Mouse (Mus musculus) intestine, postnatal 0 days (tissue): ENCODE data around the gene Soat2. TPM values are rescaled to one million over a fixed set of nuclear protein-coding genes. Genes with fewer than 3 reads are reported as not detected.

Experiments used
- ATAC-seq: fragments of 200-750 bp; cut with Nextera tagmentation; 2 replicates; pipeline ENCODE4 v1.8.0; 2017; ENCODE audit warnings: mild to moderate bottlenecking, moderate TSS enrichment, moderate library complexity
- H3K27ac ChIP-seq: fragments of 300-500 bp; sonication (generic); 2 replicates; pipeline ENCODE4 v1.5.1; 2014; ENCODE audit warnings: mild to moderate bottlenecking, low read depth, low read length, moderate library complexity
- H3K27me3 ChIP-seq: fragments of 300-500 bp; sonication (generic); replicated peaks from 2 replicates; pipeline ENCODE4 v1.6.1; 2014; ENCODE audit warnings: low read length, mixed read lengths; ENCODE audit not compliant: control insufficient read depth, insufficient read depth
- H3K36me3 ChIP-seq: fragments of 300-500 bp; sonication (generic); 2 replicates; pipeline ENCODE4 v1.6.1; 2014; ENCODE audit warnings: mild to moderate bottlenecking, moderate library complexity; ENCODE audit not compliant: control insufficient read depth, insufficient read depth
- H3K4me1 ChIP-seq: fragments of 300-500 bp; sonication (generic); replicated peaks from 2 replicates; pipeline ENCODE4 v1.6.1; 2014; ENCODE audit warnings: antibody characterized with exemption, low read length, mixed read lengths; ENCODE audit not compliant: control insufficient read depth, insufficient read depth
- H3K4me2 ChIP-seq: fragments of 300-500 bp; sonication (generic); replicated peaks from 2 replicates; pipeline ENCODE4 v1.6.1; 2014; ENCODE audit warnings: low read depth, mild to moderate bottlenecking, moderate library complexity
- H3K4me3 ChIP-seq: fragments of 300-500 bp; sonication (generic); 2 replicates; pipeline ENCODE4 v1.5.1; 2014; ENCODE audit warnings: low read depth, low read length
- H3K9ac ChIP-seq: fragments of 300-500 bp; sonication (generic); 2 replicates; pipeline ENCODE4 v1.6.1; 2014; ENCODE audit warnings: mild to moderate bottlenecking, low read depth, low read length
- H3K9me3 ChIP-seq: fragments of 300-500 bp; sonication (generic); 2 replicates; pipeline ENCODE4 v1.6.1; 2016; ENCODE audit warnings: mixed run types; ENCODE audit not compliant: control insufficient read depth
- CTCF ChIP-seq: sonication (generic); IDR thresholded peaks from 2 replicates; pipeline ENCODE4 v1.5.1; 2016; ENCODE audit warnings: low read depth, mild to moderate bottlenecking, control low read depth, antibody characterized with exemption, moderate library complexity
- WGBS: fragments of 180-500 bp; shearing (Covaris S2); extraction: QIAGEN DNeasy Blood & Tissue Kit; methylation state at CpG from one replicate; pipeline ENCODE4 v1.1.7; 2014; 5-methylcytosine and 5-hydroxymethylcytosine counted together
- polyA plus RNA-seq: library from polyadenylated mRNA; unstranded; fragments of >200 nt; fragmentation: Nextera tagmentation; extraction: Ambion mirVana; gene quantifications from 2 replicates; pipeline ENCODE4 v1.2.1, GENCODE M21; 2015

Soat2 gene
- polyA plus RNA-seq, 1 experiment from 2014 or later: 52.7 TPM

DNA sequence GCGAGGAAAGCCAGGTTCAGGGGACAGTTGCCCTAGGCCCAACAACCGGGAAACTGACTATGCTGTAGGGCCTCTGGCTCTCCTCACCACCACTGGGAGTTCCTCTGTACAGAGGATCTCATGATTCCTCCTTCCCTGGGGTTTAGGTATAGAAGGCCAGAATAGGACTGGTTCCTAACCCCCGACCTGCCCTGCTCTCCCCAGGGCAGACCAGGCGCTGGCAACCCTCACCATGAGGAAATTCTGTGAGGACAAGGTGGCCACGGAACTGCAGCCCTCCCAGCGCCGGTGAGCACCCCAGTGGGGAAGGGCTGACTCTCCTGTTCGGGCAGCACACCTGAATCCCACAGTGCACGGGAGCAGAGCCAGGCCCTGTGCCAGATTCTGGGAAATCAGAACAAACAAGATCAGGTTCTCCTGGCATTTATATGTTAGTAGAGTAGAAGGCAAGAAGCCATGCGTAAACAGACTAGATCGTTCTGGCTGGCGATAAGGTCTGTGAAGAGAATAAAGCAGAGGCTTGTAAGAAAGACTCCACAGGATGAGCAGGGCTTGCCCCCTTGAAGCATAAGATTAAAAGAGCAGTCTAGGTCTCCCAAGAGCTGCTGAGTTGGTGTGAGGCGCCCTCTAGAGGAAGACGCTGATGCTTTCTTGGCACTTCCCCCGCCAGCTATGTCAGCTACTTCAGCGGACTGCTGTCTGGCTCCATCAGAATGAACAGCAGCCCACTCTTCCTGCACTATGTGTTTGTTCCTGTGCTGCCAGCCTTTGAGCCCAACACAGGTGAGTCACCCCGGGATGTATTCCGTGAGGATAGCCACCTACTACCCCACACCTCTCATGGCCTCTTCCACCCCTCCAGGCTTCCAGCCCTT lies 41.4 kb upstream of the Soat2 start:
- no peaks in the 10 kb centered on the region for H3K9me3 ChIP-seq
- no peak for ATAC-seq
- H3K27ac ChIP-seq: 0 out of 2 replicates have a peak overlapping the region, but pooled peaks have one; percentile 4
- 52% methylated on average over 18 of the region's 18 CpGs for whole genome bisulfite sequencing
- 0 out of 2 replicates have a peak, but pooled peaks cover 4% of the 10 kb centered on the region for H3K4me1 ChIP-seq
- no peak overlapping the region for H3K4me2 ChIP-seq
- peaks cover 58% of the 10 kb centered on the region for H3K36me3 ChIP-seq
- peak; percentile 87 for TF ChIP-seq CTCF
- H3K9ac ChIP-seq: no peak overlapping the region
- H3K27me3 ChIP-seq: no peaks in the 10 kb centered on the region
- no peak overlapping the region for H3K4me3 ChIP-seq

GRCm38 (mm10) chr15:102110271-102110670 lies 40.1 kb upstream of the Soat2 start:
- ATAC-seq: no peak
- Histone ChIP-seq H3K36me3 (peaks cover 63% of the 10 kb centered on the region), H3K4me3 (no peak overlapping the region), H3K27me3 (no peaks in the 10 kb centered on the region), H3K9me3 (no peaks in the 10 kb centered on the region), H3K4me1 (0 out of 2 replicates have a peak, but pooled peaks cover 4% of the 10 kb centered on the region), H3K27ac (no peak overlapping the region), H3K4me2 (no peak overlapping the region), H3K9ac (no peak overlapping the region)
- no peak for TF ChIP-seq CTCF
- 83% methylated on average over 7 of the region's 7 CpGs for WGBS

GRCm38 (mm10) chr15:102110701-102111494 lies 39.4 kb upstream of the Soat2 start:
- peaks cover 67% of the 10 kb centered on the region for H3K36me3 ChIP-seq
- H3K9ac ChIP-seq: no peak overlapping the region
- H3K4me2 ChIP-seq: no peak overlapping the region
- no peak for ATAC-seq
- 78% methylated on average over 29 of the region's 29 CpGs for WGBS
- no peaks in the 10 kb centered on the region for H3K27me3 ChIP-seq
- no peak overlapping the region for H3K4me3 ChIP-seq
- no peak overlapping the region for H3K27ac ChIP-seq
- no peak for TF ChIP-seq CTCF
- H3K4me1 ChIP-seq: peaks cover 4% of the 10 kb centered on the region; the same call in 1 of the 2 replicates
- no peaks in the 10 kb centered on the region for H3K9me3 ChIP-seq

GRCm38 (mm10) chr15:102111495-102111829 lies 38.9 kb upstream of the Soat2 start:
- H3K4me3 ChIP-seq: no peak overlapping the region
- no peak overlapping the region for H3K27ac ChIP-seq
- H3K27me3 ChIP-seq: no peaks in the 10 kb centered on the region
- peaks cover 71% of the 10 kb centered on the region for H3K36me3 ChIP-seq
- no peak for ATAC-seq
- no peak overlapping the region for H3K9ac ChIP-seq
- peaks cover 7% of the 10 kb centered on the region; the same call in 1 of the 2 replicates for H3K4me1 ChIP-seq
- no peak for TF ChIP-seq CTCF
- H3K4me2 ChIP-seq: no peak overlapping the region
- 86% methylated on average over 11 of the region's 11 CpGs for WGBS
- no peaks in the 10 kb centered on the region for H3K9me3 ChIP-seq

DNA sequence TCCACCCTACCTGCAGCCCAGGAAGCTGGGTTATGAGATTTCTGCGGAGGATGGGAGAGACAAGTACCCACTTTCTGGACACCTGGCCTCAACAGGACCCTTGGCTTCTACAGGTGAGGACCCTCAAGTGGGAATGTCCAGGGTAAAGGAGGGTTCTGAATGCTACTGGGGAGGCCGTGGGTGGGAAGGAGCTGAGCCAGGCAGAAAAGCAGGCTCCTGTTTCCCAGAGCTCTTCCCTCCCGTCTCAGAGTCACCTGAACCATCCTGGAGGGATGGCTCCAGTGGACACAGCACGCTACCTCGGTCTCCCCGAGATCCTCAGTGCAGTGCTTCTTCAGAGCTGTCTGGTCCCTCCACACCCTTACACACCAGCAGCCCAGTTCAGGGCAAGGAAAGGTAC lies 38.1 kb upstream of the Soat2 start:
- H3K4me2 ChIP-seq: no peak overlapping the region
- no peak overlapping the region for H3K9ac ChIP-seq
- H3K27me3 ChIP-seq: no peaks in the 10 kb centered on the region
- peaks cover 74% of the 10 kb centered on the region for H3K36me3 ChIP-seq
- H3K4me1 ChIP-seq: peaks cover 5% of the 10 kb centered on the region; the same call in 1 of the 2 replicates
- WGBS: 89% methylated on average over 6 of the region's 6 CpGs
- no peak for ATAC-seq
- H3K9me3 ChIP-seq: no peaks in the 10 kb centered on the region
- no peak overlapping the region for H3K4me3 ChIP-seq
- no peak overlapping the region for H3K27ac ChIP-seq
- TF ChIP-seq CTCF: no peak

DNA sequence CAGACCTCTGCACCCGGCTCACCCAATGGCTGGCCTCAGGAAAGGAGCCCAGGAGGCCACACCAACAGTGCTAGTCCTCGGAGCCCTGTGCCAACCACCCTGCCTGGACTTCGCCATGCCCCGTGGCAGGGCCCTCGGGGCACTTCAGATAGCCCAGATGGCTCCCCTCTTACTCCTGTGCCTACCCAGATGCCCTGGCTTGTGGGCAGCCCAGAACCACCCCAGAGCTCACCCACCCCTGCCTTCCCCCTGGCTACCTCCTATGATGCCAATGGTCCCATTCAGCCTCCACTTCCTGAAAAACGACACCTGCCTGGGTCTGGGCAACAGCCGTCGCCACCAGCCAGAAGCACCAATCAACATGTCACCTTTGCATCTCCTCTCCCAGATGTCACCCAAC lies 37.5 kb upstream of the Soat2 start:
- H3K36me3 ChIP-seq: peaks cover 78% of the 10 kb centered on the region

More for the DNA sequence above, 37.5 kb upstream of the Soat2 start:
- Histone ChIP-seq H3K9ac (no peak overlapping the region), H3K27ac (no peak overlapping the region), H3K9me3 (no peaks in the 10 kb centered on the region), H3K4me2 (no peak overlapping the region), H3K4me1 (peaks cover 4% of the 10 kb centered on the region; the same call in 1 of the 2 replicates), H3K27me3 (no peaks in the 10 kb centered on the region), H3K4me3 (no peak overlapping the region)
- TF ChIP-seq CTCF: no peak
- ATAC-seq: no peak
- 86% methylated on average over 8 of the region's 8 CpGs for WGBS
